Mouse (Mus musculus) hindbrain, embryonic 14.5 days (tissue): ENCODE measurements around the gene Lrrc43. TPM values are rescaled to one million over a fixed set of nuclear protein-coding genes. Genes with fewer than 3 reads are reported as not detected.
A peak's percentile ranks its signal among the peaks of the same experiment; 100 is the strongest.

ENCODE experiments used
- ATAC-seq: fragments of 200-750 bp; cut with Nextera tagmentation; 2 replicates; pipeline ENCODE4 v1.8.0; 2017; ENCODE audit warnings: moderate number of reproducible peaks, mild to moderate bottlenecking, moderate TSS enrichment, moderate library complexity; ENCODE audit not compliant: low FRiP score
- DNase-seq: peaks from one replicate; pipeline ENCODE4 v3.0.0-alpha.2; 2015; ENCODE audit warnings: low spot score
- H3K27ac ChIP-seq: fragments of 300-500 bp; sonication (generic); 2 replicates; pipeline ENCODE4 v1.5.1; 2014; ENCODE audit warnings: mild to moderate bottlenecking, moderate library complexity
- H3K27me3 ChIP-seq: fragments of 300-500 bp; sonication (generic); 2 replicates; pipeline ENCODE4 v1.6.1; 2014; ENCODE audit warnings: mild to moderate bottlenecking, low read length, mixed read lengths; ENCODE audit not compliant: control insufficient read depth, insufficient read depth
- H3K36me3 ChIP-seq: fragments of 300-500 bp; sonication (generic); replicated peaks from 2 replicates; pipeline ENCODE4 v1.6.1; 2014; ENCODE audit not compliant: control insufficient read depth, insufficient read depth
- H3K4me1 ChIP-seq: fragments of 300-500 bp; sonication (generic); replicated peaks from 2 replicates; pipeline ENCODE4 v1.6.1; 2014; ENCODE audit warnings: antibody characterized with exemption, low read length, mixed read lengths; ENCODE audit not compliant: control insufficient read depth, insufficient read depth
- H3K4me2 ChIP-seq: fragments of 300-500 bp; sonication (generic); replicated peaks from 2 replicates; pipeline ENCODE4 v1.6.1; 2014; ENCODE audit warnings: mild to moderate bottlenecking, moderate library complexity
- H3K4me3 ChIP-seq: fragments of 300-500 bp; sonication (generic); replicated peaks from 2 replicates; pipeline ENCODE4 v1.5.1; 2014; ENCODE audit warnings: mild to moderate bottlenecking, low read length
- H3K9ac ChIP-seq: fragments of 300-500 bp; sonication (generic); 2 replicates; pipeline ENCODE4 v1.6.1; 2014
- H3K9me3 ChIP-seq: fragments of 300-500 bp; sonication (generic); 2 replicates; pipeline ENCODE4 v1.6.1; 2016; ENCODE audit warnings: low read length; ENCODE audit not compliant: control insufficient read depth
- WGBS: fragments of 180-500 bp; shearing (Covaris S2); extraction: QIAGEN DNeasy Blood & Tissue Kit; methylation state at CpG from one replicate; pipeline ENCODE4 v1.1.7; 2014; 5-methylcytosine and 5-hydroxymethylcytosine counted together
- polyA plus RNA-seq: library from polyadenylated mRNA; unstranded; fragments of >200 nt; fragmentation: Nextera tagmentation; extraction: Ambion mirVana; gene quantifications from 2 replicates; pipeline ENCODE4 v1.2.1, GENCODE M21; 2014

Lrrc43 gene
- polyA plus RNA-seq, 1 experiment from 2014 or later, result 0.43 TPM

DNA sequence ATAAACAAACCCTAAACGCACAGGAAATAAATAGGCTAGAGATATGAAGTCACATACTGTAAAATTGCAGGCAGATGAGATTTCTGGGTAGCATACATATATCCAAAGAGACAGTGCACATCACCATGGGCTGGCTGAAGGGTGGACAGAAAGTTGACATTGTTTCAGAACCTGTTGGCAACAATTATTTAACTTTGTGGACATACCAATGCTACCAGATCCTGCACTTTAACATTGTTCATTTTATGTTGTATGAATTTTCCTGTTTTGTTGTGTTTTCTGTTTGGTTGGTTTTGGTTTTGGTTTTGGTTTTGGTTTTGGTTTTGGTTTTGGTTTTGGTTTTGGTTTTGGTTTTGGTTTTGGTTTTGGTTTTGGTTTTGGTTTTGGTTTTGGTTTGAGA is 24.5 kb upstream of the Lrrc43 start:
- Histone ChIP-seq H3K27me3 (no peaks in the 10 kb centered on the region), H3K4me3 (no peak overlapping the region), H3K9me3 (no peaks in the 10 kb centered on the region), H3K27ac (no peak overlapping the region), H3K4me1 (no peaks in the 10 kb centered on the region), H3K9ac (no peak overlapping the region), H3K4me2 (no peak overlapping the region), H3K36me3 (no peaks in the 10 kb centered on the region)
- ATAC-seq, result no peak
- WGBS, result 94% methylated on average over 1 of the region's 1 CpGs
- DNase-seq, result no peak

DNA sequence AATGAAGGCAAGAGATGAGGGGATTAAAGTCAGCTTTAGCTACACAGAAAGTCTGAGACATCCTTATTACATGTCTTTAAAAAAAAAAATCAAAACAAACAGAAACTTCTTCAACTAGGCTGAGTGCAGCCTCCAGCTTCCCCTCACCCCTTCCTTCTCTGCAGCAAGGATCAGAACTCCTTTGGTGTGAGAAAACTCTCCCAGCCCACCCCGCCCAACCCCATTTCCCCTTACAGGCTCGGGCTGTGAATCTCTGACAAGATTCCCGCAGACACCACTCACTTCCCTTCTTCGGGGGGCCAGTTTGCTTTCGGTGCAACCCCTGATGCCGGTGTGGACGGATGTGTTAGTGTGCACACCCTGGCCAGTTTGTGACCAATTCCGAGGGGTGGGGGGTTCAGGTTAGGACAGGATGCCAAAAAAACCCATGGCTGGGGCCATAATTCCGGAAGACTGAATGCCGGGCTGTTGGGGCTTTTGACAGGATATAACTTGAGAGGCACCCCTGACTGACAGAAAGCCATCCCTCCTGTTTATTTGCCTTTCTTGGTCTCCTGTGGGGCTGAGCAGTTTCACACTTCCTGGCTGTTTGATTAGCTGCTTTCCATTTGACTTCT is 18.2 kb upstream of the Lrrc43 start:
- H3K36me3 ChIP-seq, result no peaks in the 10 kb centered on the region
- ATAC-seq (no peak), DNase-seq (no peak)
- 71% methylated on average over 10 of the region's 10 CpGs for WGBS
- no peaks in the 10 kb centered on the region for H3K27me3 ChIP-seq
- H3K4me3 ChIP-seq, result no peak overlapping the region
- no peak overlapping the region for H3K27ac ChIP-seq
- H3K9me3 ChIP-seq, result no peaks in the 10 kb centered on the region
- no peak overlapping the region for H3K9ac ChIP-seq
- no peaks in the 10 kb centered on the region for H3K4me1 ChIP-seq
- H3K4me2 ChIP-seq, result no peak overlapping the region

DNA sequence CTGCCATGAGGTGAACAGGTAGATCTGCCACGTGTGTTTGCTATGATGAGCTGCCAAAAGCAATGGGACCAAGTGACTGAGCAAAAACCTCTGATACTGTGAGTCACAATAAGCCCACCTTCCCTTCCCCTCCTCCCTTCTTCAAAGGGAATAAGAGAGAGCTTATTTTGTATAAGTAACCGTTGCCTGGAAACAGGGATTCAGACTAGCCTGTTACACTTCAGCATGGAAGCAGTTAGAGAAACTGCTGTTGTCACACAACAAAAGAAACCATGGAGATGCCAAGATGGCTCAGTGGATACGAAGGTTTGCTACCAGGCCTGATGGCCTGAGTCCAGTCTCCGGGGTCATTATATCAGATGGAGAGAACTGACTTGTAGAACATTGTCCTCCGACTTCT is 15.3 kb upstream of the Lrrc43 start:
- 60% methylated on average over 5 of the region's 5 CpGs for WGBS

DNA sequence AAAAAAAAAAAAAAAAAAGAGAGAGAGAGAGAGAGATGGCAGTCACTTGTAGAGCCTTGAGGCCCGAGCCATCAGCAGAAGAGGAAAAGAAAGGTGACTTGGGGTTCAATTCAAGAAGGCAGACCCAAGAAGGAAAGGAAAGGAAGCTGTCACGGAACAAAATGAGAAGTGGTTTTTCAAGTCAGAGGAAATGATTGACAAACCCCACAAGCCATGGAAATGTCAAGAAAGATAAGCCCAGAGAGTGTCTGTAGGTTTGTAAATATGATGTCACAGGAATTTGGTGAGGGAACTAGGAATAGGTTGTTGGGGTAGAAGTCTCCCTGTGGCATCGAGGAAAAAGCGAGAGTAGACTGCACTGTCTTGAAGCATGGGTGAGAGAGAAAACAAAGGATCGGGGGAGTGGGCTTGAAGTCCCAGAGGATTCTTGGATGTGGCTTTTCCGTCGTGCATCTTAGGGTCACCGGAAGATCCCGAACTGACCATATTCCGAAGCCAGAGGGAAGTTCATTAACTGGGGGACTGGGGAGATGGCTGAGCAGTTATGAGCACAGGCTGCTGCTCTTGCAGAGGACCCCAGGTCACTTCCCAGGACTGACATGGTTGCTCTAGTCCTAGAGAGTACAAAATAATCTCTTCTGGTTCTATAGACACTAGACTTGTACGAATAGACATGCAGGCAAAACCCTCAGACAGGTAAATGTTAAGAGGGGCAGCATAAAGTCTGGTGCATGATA is 1.3 kb upstream of the Lrrc43 start:
- no peaks in the 10 kb centered on the region for H3K27me3 ChIP-seq
- H3K4me3 ChIP-seq, result no peak overlapping the region
- H3K4me2 ChIP-seq, result no peak overlapping the region
- WGBS, result 86% methylated on average over 11 of the region's 11 CpGs
- DNase-seq, result no peak
- peaks cover 8% of the 10 kb centered on the region; the same call in 1 of the 2 replicates for H3K4me1 ChIP-seq
- H3K9me3 ChIP-seq, result no peaks in the 10 kb centered on the region
- no peak for ATAC-seq
- H3K9ac ChIP-seq, result no peak overlapping the region
- H3K27ac ChIP-seq, result no peak overlapping the region
- H3K36me3 ChIP-seq, result no peaks in the 10 kb centered on the region

More for the DNA sequence above, 15.3 kb upstream of the Lrrc43 start:
- no peak for ATAC-seq
- H3K4me1 ChIP-seq, result no peaks in the 10 kb centered on the region
- no peak for DNase-seq
- no peak overlapping the region for H3K4me3 ChIP-seq
- no peaks in the 10 kb centered on the region for H3K9me3 ChIP-seq
- H3K9ac ChIP-seq, result no peak overlapping the region
- H3K4me2 ChIP-seq, result no peak overlapping the region
- H3K27ac ChIP-seq, result no peak overlapping the region
- no peaks in the 10 kb centered on the region for H3K36me3 ChIP-seq
- H3K27me3 ChIP-seq, result no peaks in the 10 kb centered on the region

DNA sequence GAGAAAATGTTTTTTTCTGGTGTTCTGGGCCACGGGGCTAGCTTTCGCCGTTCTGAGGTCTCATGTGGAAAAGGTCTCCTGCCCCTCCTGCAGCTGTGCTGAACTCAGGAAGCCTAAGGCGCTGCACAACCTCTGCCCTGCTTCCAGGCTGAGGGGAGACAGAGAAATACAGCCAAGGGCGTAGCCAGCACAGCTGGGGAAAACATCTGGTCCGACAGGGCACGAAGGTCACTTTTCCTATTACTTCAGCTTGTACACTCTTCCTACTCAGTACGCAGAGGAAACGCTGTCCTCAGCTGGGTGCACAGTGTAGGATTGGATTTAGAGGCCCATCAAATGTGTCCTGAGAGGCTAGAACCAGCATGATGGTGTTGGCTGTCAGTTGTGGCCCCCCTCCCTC is 830 bp downstream of the Lrrc43 start:
- Histone ChIP-seq H3K27me3 (no peaks in the 10 kb centered on the region), H3K9ac (no peak overlapping the region), H3K4me3 (no peak overlapping the region), H3K4me2 (no peak overlapping the region), H3K27ac (no peak overlapping the region), H3K36me3 (no peaks in the 10 kb centered on the region), H3K9me3 (no peaks in the 10 kb centered on the region), H3K4me1 (peaks cover 8% of the 10 kb centered on the region; the same call in 1 of the 2 replicates)
- 68% methylated on average over 9 of the region's 9 CpGs for WGBS
- no peak for ATAC-seq
- no peak for DNase-seq

DNA sequence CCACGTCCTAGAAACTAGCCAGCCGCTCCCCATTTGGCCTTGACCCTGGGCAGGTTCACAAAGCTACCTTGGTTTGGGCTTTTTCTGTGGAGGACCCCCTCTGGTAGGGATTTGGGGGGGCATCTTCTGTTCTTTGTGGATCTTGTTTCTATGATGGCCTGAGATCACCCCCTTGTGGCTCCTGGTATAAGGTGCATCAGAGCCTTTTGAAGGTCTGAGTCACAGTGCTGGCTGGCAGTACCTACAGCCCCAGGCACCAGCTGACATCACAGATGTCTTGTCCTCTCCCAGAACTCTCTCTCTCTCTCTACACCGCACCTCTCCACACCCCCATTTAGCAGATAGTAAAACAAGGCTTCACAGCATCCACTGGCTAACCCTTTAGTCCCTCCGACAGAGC is 10.6 kb downstream of the Lrrc43 start:
- no peaks in the 10 kb centered on the region for H3K36me3 ChIP-seq
- H3K4me1 ChIP-seq, result no peaks in the 10 kb centered on the region
- no peak for ATAC-seq
- H3K9ac ChIP-seq, result no peak overlapping the region
- H3K4me2 ChIP-seq, result no peak overlapping the region
- 52% methylated on average over 4 of the region's 4 CpGs for WGBS
- H3K27ac ChIP-seq, result no peak overlapping the region
- peak; percentile 49 for DNase-seq
- no peaks in the 10 kb centered on the region for H3K9me3 ChIP-seq
- H3K27me3 ChIP-seq, result no peaks in the 10 kb centered on the region
- no peak overlapping the region for H3K4me3 ChIP-seq

DNA sequence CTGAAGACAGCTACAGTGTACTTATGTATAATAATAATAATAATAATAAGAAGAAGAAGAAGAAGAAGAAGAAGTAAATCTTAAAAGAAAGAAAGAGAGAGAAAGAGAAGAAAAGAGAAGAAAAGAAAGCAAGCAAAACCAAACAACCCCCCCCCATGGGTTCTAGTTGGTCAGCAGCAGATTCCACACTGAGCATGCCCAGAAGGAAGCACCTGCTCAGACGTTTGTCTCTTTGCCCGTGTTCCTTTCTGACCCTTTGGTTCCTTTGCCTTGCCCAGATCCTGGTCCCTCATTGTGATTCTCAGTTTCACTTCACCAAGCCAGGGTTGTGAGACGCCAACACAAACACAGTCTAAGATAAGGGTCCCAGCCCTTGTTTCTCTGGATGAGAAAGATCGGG is 12.9 kb downstream of the Lrrc43 start:
- ATAC-seq, result no peak
- Histone ChIP-seq H3K9ac (no peak overlapping the region), H3K27ac (no peak overlapping the region), H3K4me3 (no peak overlapping the region), H3K36me3 (no peaks in the 10 kb centered on the region), H3K27me3 (no peaks in the 10 kb centered on the region), H3K4me1 (no peaks in the 10 kb centered on the region), H3K4me2 (no peak overlapping the region), H3K9me3 (no peaks in the 10 kb centered on the region)
- DNase-seq, result no peak
- WGBS, result 85% methylated on average over 4 of the region's 4 CpGs

DNA sequence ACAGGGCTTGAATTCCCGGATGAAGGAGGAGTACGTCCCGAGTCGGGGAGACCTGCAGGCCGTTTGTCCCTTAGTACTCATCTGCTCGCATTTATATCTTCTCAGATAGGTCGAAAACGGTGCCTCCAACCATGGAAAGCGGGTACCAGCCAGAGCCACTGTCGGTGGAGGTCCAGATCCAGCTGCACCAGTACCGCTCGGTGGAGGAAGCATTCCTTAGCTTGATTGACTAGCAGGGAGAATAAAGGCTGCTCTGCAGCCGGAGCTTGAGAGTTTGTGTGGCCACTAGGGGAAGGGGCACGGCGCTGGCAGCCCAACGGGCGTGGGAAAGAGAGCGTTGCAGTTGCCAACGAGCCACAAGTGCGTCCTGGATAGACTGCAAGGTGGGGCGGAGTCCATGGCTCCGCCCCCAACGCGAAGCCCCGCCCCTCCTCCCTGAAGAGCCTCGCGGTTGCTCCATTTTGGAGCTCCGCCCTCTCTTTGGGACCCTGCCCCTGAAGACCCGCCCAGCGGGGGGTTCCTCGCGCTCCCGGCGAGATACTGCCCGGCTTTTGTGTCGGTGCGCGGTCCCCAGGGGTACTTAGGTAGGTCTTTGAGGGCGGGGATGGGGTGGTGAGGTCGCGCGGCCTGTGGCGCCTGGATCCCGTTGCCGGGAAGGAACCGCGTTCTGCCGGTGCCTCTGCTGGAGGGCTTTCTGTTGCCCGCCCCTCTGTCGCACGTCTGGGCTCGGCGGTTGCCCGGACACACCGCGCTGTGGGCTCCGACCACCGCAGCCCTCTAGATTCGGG is 19.0 kb downstream of the Lrrc43 start:
- peaks cover 16% of the 10 kb centered on the region for H3K4me1 ChIP-seq
- DNase-seq (peak; percentile 88), ATAC-seq (peak; percentile 87)
- no peaks in the 10 kb centered on the region for H3K27me3 ChIP-seq
- peak overlapping the region; percentile 62 for H3K9ac ChIP-seq
- H3K27ac ChIP-seq, result no peak overlapping the region; the same call in 1 of the 2 replicates
- H3K4me3 ChIP-seq, result peak overlapping the region; percentile 56
- H3K9me3 ChIP-seq, result no peaks in the 10 kb centered on the region
- 1% methylated on average over 56 of the region's 59 CpGs for WGBS
- peaks cover 22% of the 10 kb centered on the region for H3K36me3 ChIP-seq
- peak overlapping the region; percentile 69 for H3K4me2 ChIP-seq

DNA sequence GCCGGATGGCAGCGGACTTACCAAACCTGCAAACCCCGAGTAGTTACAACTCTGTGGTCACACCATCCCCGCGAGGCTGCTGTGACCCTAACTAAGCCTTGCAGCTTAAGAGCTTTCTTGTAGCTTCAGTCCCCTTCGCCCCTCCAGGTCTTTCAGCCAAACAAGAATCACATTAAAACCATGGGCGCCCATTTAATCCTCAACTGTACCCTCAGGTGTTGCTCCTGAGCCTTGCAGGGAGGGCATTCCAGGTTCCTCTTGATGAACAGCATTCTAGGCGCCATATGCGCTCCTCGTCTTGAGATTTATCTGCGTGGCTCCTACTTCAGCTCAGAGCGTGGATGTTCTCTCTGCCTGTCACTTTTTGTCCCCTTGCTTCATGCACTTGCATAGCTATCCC is 19.8 kb downstream of the Lrrc43 start:
- Histone ChIP-seq H3K27ac (no peak overlapping the region), H3K4me1 (peaks cover 16% of the 10 kb centered on the region), H3K27me3 (no peaks in the 10 kb centered on the region), H3K9me3 (no peaks in the 10 kb centered on the region), H3K36me3 (peaks cover 27% of the 10 kb centered on the region), H3K4me3 (peak overlapping the region; percentile 56), H3K4me2 (peak overlapping the region; percentile 69), H3K9ac (peak overlapping the region; percentile 62)
- WGBS, result 9% methylated on average over 12 of the region's 12 CpGs
- no peak for DNase-seq
- no peak; the same call in 1 of the 2 replicates for ATAC-seq
